Mouse (Mus musculus): ENCODE data around the gene Nr0b2. TPM values are rescaled to one million over a fixed set of nuclear protein-coding genes. Genes with fewer than 3 reads are reported as not detected.
"Not testable (repeated sequence)": the region's sequence is repeated elsewhere in the genome, so short reads cannot be mapped to it uniquely, and the experiment has no call there.

The Nr0b2 gene
- polyA plus RNA-seq (2016; fragmentation: Nextera tagmentation; extraction: Ambion mirVana), result not detected in 2 replicates

GRCm38 (mm10) chr4:133552768-133553447 is at the start of gene Nr0b2:
TSS of gene Nr0b2 (plus strand) at chr4:133553376.
- no peak within 1 kb of the TSS for H3K4me3 ChIP-seq
- no peaks in the 10 kb centered on the region for H3K9me3 ChIP-seq (replicated peaks)
- no peaks in the 10 kb centered on the region for H3K4me1 ChIP-seq
- no peak within 1 kb of the TSS for H3K27ac ChIP-seq
- ATAC-seq (ENCODE audit: low FRiP score), result no peak
- WGBS, result 74% methylated on average over 10 of the region's 10 CpGs
- H3K27me3 ChIP-seq, result peaks cover 13% of the 10 kb centered on the region
- H3K36me3 ChIP-seq, result no peaks in the 10 kb centered on the region
- H3K4me2 ChIP-seq (replicated peaks), result no peak within 1 kb of the TSS
- H3K9ac ChIP-seq, result no peak within 1 kb of the TSS

- Histone ChIP-seq H3K4me2 (replicated peaks) (no peak overlapping the region), H3K27ac (no peak overlapping the region), H3K36me3 (no peaks in the 10 kb centered on the region), H3K4me3 (no peak overlapping the region), H3K9ac (no peak overlapping the region), H3K4me1 (no peaks in the 10 kb centered on the region), H3K27me3 (peaks cover 59% of the 10 kb centered on the region), H3K9me3 (replicated peaks) (no peaks in the 10 kb centered on the region)
- 53% methylated on average over 5 of the region's 5 CpGs for WGBS
- no peak for ATAC-seq (ENCODE audit: low FRiP score)
Measured at GRCm38 (mm10) chr4:133504300-133504699, 48.9 kb upstream of the Nr0b2 start.

- Histone ChIP-seq H3K9me3 (replicated peaks) (no peaks in the 10 kb centered on the region), H3K4me3 (no peak overlapping the region), H3K9ac (no peak overlapping the region), H3K27ac (no peak overlapping the region), H3K4me1 (no peaks in the 10 kb centered on the region), H3K27me3 (peaks cover 53% of the 10 kb centered on the region), H3K36me3 (no peaks in the 10 kb centered on the region), H3K4me2 (replicated peaks) (no peak overlapping the region)
- ATAC-seq (ENCODE audit: low FRiP score), result no peak
- WGBS, result 69% methylated on average over 9 of the region's 9 CpGs
Measured at GRCm38 (mm10) chr4:133504755-133505485, 48.3 kb upstream of the Nr0b2 start.

GRCm38 (mm10) chr4:133506573-133506972 is 46.6 kb upstream of the Nr0b2 start:
- ATAC-seq (ENCODE audit: low FRiP score), result no peak
- Histone ChIP-seq H3K4me2 (replicated peaks) (no peak overlapping the region), H3K27ac (no peak overlapping the region), H3K4me3 (no peak overlapping the region), H3K4me1 (no peaks in the 10 kb centered on the region), H3K36me3 (no peaks in the 10 kb centered on the region), H3K9me3 (replicated peaks) (no peaks in the 10 kb centered on the region), H3K9ac (no peak overlapping the region), H3K27me3 (peaks cover 39% of the 10 kb centered on the region)
- 70% methylated on average over 5 of the region's 5 CpGs for whole genome bisulfite sequencing

GRCm38 (mm10) chr4:133508990-133509389 is 44.2 kb upstream of the Nr0b2 start:
- Histone ChIP-seq H3K27me3 (peaks cover 28% of the 10 kb centered on the region), H3K9me3 (replicated peaks) (no peaks in the 10 kb centered on the region), H3K27ac (no peak overlapping the region), H3K4me3 (no peak overlapping the region), H3K36me3 (no peaks in the 10 kb centered on the region), H3K4me2 (replicated peaks) (no peak overlapping the region), H3K4me1 (no peaks in the 10 kb centered on the region), H3K9ac (no peak overlapping the region)
- no peak for ATAC-seq (ENCODE audit: low FRiP score)
- 86% methylated on average over 7 of the region's 7 CpGs for WGBS

GRCm38 (mm10) chr4:133511050-133511449 is 42.1 kb upstream of the Nr0b2 start:
- no peak for ATAC-seq (ENCODE audit: low FRiP score)
- Histone ChIP-seq H3K4me1 (no peaks in the 10 kb centered on the region), H3K27me3 (peaks cover 23% of the 10 kb centered on the region), H3K4me2 (replicated peaks) (no peak overlapping the region), H3K9ac (no peak overlapping the region), H3K9me3 (replicated peaks) (no peaks in the 10 kb centered on the region), H3K36me3 (no peaks in the 10 kb centered on the region), H3K4me3 (no peak overlapping the region), H3K27ac (no peak overlapping the region)
- 80% methylated on average over 5 of the region's 5 CpGs for WGBS

GRCm38 (mm10) chr4:133512511-133512910 is 40.7 kb upstream of the Nr0b2 start:
- WGBS, result 49% methylated on average over 5 of the region's 5 CpGs
- not testable (repeated sequence) for H3K9me3 ChIP-seq (replicated peaks); H3K36me3 ChIP-seq; H3K4me1 ChIP-seq; H3K4me2 ChIP-seq (replicated peaks); ATAC-seq (ENCODE audit: low FRiP score); H3K4me3 ChIP-seq; H3K9ac ChIP-seq; H3K27ac ChIP-seq
- peaks cover 27% of the 10 kb centered on the region for H3K27me3 ChIP-seq

- Histone ChIP-seq H3K27ac (no peak overlapping the region), H3K4me2 (replicated peaks) (no peak overlapping the region), H3K9me3 (replicated peaks) (no peaks in the 10 kb centered on the region), H3K36me3 (no peaks in the 10 kb centered on the region), H3K4me1 (no peaks in the 10 kb centered on the region), H3K4me3 (no peak overlapping the region), H3K9ac (no peak overlapping the region), H3K27me3 (peaks cover 32% of the 10 kb centered on the region)
- 12% methylated on average over 8 of the region's 8 CpGs for WGBS
- ATAC-seq (ENCODE audit: low FRiP score), result no peak; the same call in 1 of the 2 replicates
Measured at GRCm38 (mm10) chr4:133512972-133513371, 40.2 kb upstream of the Nr0b2 start.

GRCm38 (mm10) chr4:133518601-133519368 is 34.4 kb upstream of the Nr0b2 start, which contains the start of gene Kdf1:
TSS of gene Kdf1 (plus strand) at chr4:133518963.
- no peak for ATAC-seq (ENCODE audit: low FRiP score)
- H3K27ac ChIP-seq, result no peak within 1 kb of the TSS
- no peaks in the 10 kb centered on the region for H3K9me3 ChIP-seq (replicated peaks)

GRCm38 (mm10) chr4:133519369-133519665 is 33.9 kb upstream of the Nr0b2 start:
- Histone ChIP-seq H3K4me3 (peak overlapping the region; percentile 37), H3K9ac (peak overlapping the region; percentile 47), H3K27me3 (peaks cover 61% of the 10 kb centered on the region), H3K27ac (no peak overlapping the region), H3K9me3 (replicated peaks) (no peaks in the 10 kb centered on the region), H3K4me2 (replicated peaks) (peak overlapping the region; percentile 50), H3K36me3 (no peaks in the 10 kb centered on the region), H3K4me1 (peaks cover 7% of the 10 kb centered on the region)
- 5% methylated on average over 25 of the region's 25 CpGs for WGBS
- no peak for ATAC-seq (ENCODE audit: low FRiP score)

More at GRCm38 (mm10) chr4:133518601-133519368, 34.4 kb upstream of the Nr0b2 start, which contains the start of gene Kdf1:
- Histone ChIP-seq H3K4me3 (peak within 1 kb of the TSS; percentile 37), H3K36me3 (no peaks in the 10 kb centered on the region), H3K27me3 (peaks cover 61% of the 10 kb centered on the region), H3K4me1 (peaks cover 7% of the 10 kb centered on the region), H3K4me2 (replicated peaks) (peak within 1 kb of the TSS; percentile 50), H3K9ac (peak within 1 kb of the TSS; percentile 47)
- 6% methylated on average over 43 of the region's 69 CpGs for WGBS

- 74% methylated on average over 2 of the region's 2 CpGs for WGBS
- H3K27ac ChIP-seq, result no peak overlapping the region
Measured at GRCm38 (mm10) chr4:133521502-133521901, 31.7 kb upstream of the Nr0b2 start.

GRCm38 (mm10) chr4:133527788-133528187 is 25.4 kb upstream of the Nr0b2 start:
- no peak overlapping the region for H3K4me3 ChIP-seq
- no peaks in the 10 kb centered on the region for H3K27me3 ChIP-seq
- peaks cover 48% of the 10 kb centered on the region for H3K36me3 ChIP-seq
- no peak for ATAC-seq (ENCODE audit: low FRiP score)
- H3K4me1 ChIP-seq, result no peaks in the 10 kb centered on the region
- H3K4me2 ChIP-seq (replicated peaks), result no peak overlapping the region
- no peak overlapping the region for H3K9ac ChIP-seq
- H3K27ac ChIP-seq, result no peak overlapping the region
- WGBS, result 73% methylated on average over 16 of the region's 16 CpGs
- H3K9me3 ChIP-seq (replicated peaks), result no peaks in the 10 kb centered on the region

More at GRCm38 (mm10) chr4:133521502-133521901, 31.7 kb upstream of the Nr0b2 start:
- Histone ChIP-seq H3K36me3 (no peaks in the 10 kb centered on the region), H3K9ac (no peak overlapping the region), H3K9me3 (replicated peaks) (no peaks in the 10 kb centered on the region), H3K4me2 (replicated peaks) (no peak overlapping the region), H3K27me3 (peaks cover 52% of the 10 kb centered on the region), H3K4me3 (no peak overlapping the region), H3K4me1 (peaks cover 7% of the 10 kb centered on the region)
- no peak for ATAC-seq (ENCODE audit: low FRiP score)

All from hindbrain, embryonic 12.5 days (tissue).